Mouse (Mus musculus) left cerebral cortex, postnatal 10 days (tissue): ENCODE measurements around the gene Cdk9. TPM values are rescaled to one million over a fixed set of nuclear protein-coding genes. Genes with fewer than 3 reads are reported as not detected.
A peak's percentile ranks its signal among the peaks of the same experiment; 100 is the strongest.

Experiments
- DNase-seq, 2 experiments: peaks; one replicate each; pipeline ENCODE4 v3.0.0; 2021 to 2022; ENCODE audit warnings: low spot score in 2 of 2, mixed read lengths in 1 of 2; ENCODE audit errors: extremely low spot score in 1 of 2
- intact Hi-C: fragments of 180-260 bp; cut with DNase I; formaldehyde crosslinking; loops from one replicate; pipeline ENCODE4 v1.15.1; 2025
- total RNA-seq, 2 experiments: library from RNA; stranded (reverse); gene quantifications; 2 replicates each; pipeline ENCODE4 v1.2.3; 2021

Gene Cdk9
- total RNA-seq, 2 experiments from 2014 or later, result 89.3 to 92.5 TPM

DNA sequence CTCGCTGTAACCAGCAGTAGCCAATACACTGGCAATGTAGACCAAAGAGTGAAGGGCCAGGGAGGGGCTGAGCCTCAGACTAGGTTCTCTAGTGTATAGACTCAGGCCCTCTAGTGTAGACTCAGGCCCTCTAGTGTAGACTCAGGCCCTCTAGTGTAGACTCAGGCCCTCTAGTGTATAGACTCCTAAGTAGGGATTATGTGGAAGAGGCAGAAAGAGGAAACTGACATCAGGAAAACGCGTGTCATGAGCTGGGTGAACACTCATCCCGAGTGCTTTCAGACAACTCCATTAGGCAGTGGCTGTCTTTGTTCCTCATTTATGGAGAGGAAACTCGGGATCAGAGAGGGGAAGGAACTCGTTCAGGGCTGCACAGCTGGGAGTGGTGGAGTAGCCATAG lies 24.1 kb upstream of the Cdk9 start:
- DNase-seq, result no peak
- intact Hi-C loops, result no loop called here

- no peak for DNase-seq
- intact Hi-C loops, result no loop called here
Observed at GRCm38 (mm10) chr2:32736306-32736829, 23.5 kb upstream of the Cdk9 start.

GRCm38 (mm10) chr2:32734933-32735332 lies 22.1 kb upstream of the Cdk9 start:
- DNase-seq, result peak in 1 of 2 experiments; percentile 78
- intact Hi-C loops, result no loop called here

GRCm38 (mm10) chr2:32734480-32734879 lies 21.6 kb upstream of the Cdk9 start:
- no peak for DNase-seq
- intact Hi-C loops, result no loop called here

- intact Hi-C loops, result no loop called here
- no peak for DNase-seq
Observed at GRCm38 (mm10) chr2:32732695-32733094, 19.8 kb upstream of the Cdk9 start.

DNA sequence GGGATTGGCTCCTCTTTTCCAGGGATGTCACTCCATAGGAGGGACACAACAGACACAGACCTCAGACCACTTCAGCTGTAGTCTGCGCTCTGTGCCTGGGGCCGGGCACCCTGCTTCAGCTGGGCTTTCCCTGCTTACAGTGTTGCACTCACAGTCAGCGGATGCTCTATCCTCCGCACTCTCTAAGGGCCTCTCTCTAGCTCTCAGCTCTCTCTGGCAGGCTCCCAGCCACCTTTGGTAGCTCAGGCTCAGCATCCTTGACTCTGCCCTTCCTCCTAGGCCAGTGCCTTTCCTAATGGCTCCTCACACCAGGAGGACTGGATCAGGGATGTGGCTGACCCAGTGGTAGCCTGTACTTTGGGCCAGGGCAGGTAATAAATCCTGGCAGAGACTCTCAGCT lies 19.0 kb upstream of the Cdk9 start:
- intact Hi-C loops, result no loop called here
- peak in 1 of 2 experiments; percentile 61 for DNase-seq

GRCm38 (mm10) chr2:32730854-32731253 lies 18.0 kb upstream of the Cdk9 start:
- intact Hi-C loops, result no loop called here
- peak in 1 of 2 experiments; percentile 79 for DNase-seq

GRCm38 (mm10) chr2:32729547-32729946 lies 16.7 kb upstream of the Cdk9 start:
- intact Hi-C loops, result no loop called here
- DNase-seq, result no peak

DNA sequence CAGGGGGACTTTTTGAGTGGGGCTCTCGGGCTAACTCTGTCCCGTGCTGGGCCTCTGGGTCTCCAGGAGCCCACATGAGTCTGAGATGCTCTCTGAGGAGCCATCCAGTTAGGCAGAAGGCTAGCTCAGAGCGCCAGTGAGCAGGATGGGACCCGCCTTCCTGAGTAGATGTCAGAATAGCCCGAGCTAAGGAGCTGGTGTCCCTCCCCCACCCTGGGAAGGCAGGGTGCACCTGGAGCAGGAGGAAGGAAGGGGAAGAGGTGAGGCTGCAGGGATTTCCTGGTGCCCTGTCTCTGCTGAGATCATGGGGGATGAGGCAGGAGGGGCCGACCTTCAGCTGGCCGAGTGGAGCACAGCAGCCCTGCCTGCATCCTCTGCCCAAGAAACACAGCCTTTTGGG lies 15.6 kb upstream of the Cdk9 start:
- intact Hi-C loops, result no loop called here
- peak in 1 of 2 experiments; percentile 81 for DNase-seq

GRCm38 (mm10) chr2:32727435-32727834 lies 14.6 kb upstream of the Cdk9 start:
- DNase-seq, result peak; percentile 83 to 95
- intact Hi-C loops, result no loop called here

- intact Hi-C loops, result no loop called here
- DNase-seq, result no peak
Observed at GRCm38 (mm10) chr2:32724832-32725790, 12.2 kb upstream of the Cdk9 start.

DNA sequence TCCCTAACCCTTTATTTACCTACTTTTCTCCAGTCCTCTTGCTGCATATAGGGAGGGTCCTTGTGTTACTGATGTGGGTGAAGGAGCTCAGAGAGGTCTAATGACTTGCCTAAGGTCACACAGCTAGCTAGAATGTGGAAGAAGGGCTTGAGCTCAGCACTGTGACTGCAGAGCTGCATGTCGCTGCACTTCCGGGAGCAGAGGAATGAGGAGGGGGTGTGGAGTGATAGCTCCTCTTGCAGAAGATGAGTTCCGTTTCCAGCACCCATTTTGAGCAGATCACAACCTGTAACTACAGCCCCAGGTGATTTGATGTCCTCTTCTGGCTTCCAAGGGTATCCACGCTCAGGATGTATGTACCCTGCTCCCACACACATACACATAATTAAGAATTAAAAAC lies 11.3 kb upstream of the Cdk9 start:
- intact Hi-C loops, result no loop called here
- no peak for DNase-seq

- no peak for DNase-seq
Observed at GRCm38 (mm10) chr2:32722581-32722980, 9.7 kb upstream of the Cdk9 start.

GRCm38 (mm10) chr2:32722046-32722445 lies 9.2 kb upstream of the Cdk9 start:
- intact Hi-C loops, result no loop called here
- no peak for DNase-seq

More at GRCm38 (mm10) chr2:32722581-32722980, 9.7 kb upstream of the Cdk9 start:
- intact Hi-C loops, result no loop called here

GRCm38 (mm10) chr2:32720681-32721229 lies 7.9 kb upstream of the Cdk9 start, which contains the start of gene Sh2d3c:
Sh2d3c (plus strand) TSS chr2:32721055.
- intact Hi-C loops, result no loop called here
- peak in 1 of 2 experiments; percentile 72 for DNase-seq

DNA sequence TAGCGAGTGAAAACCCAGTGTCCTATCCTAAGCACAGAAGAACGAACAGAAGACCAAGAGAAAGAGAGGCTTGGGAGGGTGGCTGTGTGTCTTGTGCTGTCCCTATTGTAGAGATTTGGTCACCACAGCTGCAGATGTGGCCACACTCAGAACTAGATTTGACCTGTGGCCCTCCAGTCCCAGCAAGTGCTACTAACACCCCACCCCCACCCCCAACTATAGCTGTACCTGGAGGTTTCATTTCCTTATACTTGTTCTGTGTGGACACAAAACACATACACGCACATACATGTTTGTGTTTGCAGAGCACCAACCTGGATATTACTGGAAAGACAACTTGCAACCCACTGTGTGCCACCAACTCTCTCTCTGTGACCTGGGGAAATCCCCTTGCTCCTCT lies 7.2 kb upstream of the Cdk9 start:
- intact Hi-C loops, result no loop called here
- DNase-seq, result no peak

- DNase-seq, result peak in 1 of 2 experiments; percentile 68
- intact Hi-C loops, result no loop called here
Observed at GRCm38 (mm10) chr2:32718761-32719160, 5.9 kb upstream of the Cdk9 start.

- peak in 1 of 2 experiments; percentile 56 for DNase-seq
- intact Hi-C loops, result loop anchor here (5.0 kb wide), 1 partner anchor 142 kb away; no protein-coding TSS in a partner anchor
Observed at GRCm38 (mm10) chr2:32714987-32715425, 2.1 kb upstream of the Cdk9 start.

DNA sequence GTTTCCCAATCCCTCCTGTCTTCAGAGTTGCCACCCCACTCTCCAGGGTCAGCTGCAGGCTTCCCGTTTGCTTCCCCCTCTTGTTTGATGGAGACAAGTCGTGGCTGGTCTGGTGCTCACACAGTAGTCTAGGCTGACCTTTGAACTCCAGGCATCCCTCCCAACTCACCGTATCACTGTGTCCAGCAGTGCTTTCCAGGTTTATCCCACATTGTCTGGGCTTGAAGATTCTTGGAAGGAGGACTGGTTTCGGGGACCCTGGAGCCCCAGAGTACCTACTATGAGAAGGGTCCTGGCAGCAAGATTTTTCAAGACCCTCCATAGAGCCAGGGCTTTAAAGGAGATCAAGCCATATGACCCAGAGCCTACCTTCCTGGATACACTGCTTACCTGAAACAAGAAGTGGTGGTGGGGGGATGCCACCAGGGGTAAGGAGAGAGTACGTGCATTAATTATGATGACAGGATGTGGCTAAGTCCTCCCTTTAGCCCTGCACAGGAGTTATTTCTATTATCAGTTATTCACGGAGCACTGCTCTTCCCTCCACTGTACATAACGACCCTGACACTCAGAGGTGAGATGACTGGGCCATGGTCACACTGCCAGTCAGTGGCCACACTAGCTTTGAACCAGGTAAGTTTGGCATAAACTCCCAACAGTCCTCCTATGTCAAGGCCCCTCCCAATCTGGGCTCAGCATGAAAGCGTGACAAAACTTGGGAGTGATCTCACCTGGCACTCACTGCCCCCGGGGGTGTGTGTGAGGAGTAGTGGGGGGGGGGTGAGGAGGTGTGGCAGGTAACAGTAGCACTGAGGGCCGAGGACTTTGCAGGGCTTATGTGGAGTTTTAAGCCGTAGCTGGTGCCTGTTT lies 1.5 kb upstream of the Cdk9 start:
- DNase-seq, result no peak
- intact Hi-C loops, result loop anchor here (5.0 kb wide), 1 partner anchor 143 kb away; no protein-coding TSS in a partner anchor
